Mouse (Mus musculus) testis, postnatal 14 days (tissue): Measurements from ENCODE around the gene Olfr592.
"Not testable (repeated sequence)": the region's sequence is repeated elsewhere in the genome, so short reads cannot be mapped to it uniquely, and the experiment has no call there.

Source experiments
- DNase-seq: peaks from one replicate; pipeline ENCODE4 v3.0.0; 2021; ENCODE audit warnings: low spot score

Gene Olfr592

DNA sequence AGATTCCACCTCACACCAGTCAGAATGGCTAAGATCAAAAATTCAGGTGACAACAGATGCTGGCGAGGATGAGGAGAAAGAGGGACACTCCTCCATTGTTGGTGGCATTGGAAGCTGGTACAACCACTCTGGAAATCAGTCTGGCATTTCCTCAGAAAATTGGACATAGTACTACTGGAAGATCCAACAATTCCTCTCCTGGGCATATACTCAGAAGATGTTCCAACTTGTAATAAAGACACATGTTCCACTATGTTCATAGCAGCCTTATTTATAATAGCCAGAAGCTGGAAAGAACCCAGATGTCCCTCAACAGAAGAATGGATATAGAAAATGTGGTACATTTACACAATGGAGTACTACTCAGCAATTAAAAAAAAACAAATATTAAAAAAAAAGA, at the start of gene Olfr592:
Gene Olfr592 (plus strand): TSS at position 301 of the 400 bp plus-strand sequence.
- not testable (repeated sequence) for DNase-seq

DNA sequence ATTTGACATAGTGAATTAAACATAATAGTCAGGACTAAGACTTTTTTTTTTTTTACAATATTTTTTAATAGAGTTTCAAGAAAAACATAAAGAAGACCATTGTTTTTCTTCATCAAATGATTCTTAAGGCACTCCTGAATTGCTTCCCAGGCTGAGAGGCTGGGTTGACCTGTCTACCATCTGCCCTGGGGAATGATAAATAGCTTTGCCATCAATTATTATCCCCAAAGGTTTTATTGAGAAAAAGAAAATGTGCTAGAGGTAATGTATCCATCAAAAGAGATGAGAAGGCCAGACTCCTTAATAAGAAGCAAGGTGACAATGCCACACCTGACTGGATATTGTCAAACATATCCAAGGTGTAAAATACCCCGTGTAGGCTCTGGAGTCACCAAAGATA, 44.0 kb upstream of the Olfr592 start, which contains the start of gene Olfr588-ps1:
Gene Olfr588-ps1 (plus strand): TSS at position 301 of the 400 bp plus-strand sequence.
- no peak for DNase-seq

DNA sequence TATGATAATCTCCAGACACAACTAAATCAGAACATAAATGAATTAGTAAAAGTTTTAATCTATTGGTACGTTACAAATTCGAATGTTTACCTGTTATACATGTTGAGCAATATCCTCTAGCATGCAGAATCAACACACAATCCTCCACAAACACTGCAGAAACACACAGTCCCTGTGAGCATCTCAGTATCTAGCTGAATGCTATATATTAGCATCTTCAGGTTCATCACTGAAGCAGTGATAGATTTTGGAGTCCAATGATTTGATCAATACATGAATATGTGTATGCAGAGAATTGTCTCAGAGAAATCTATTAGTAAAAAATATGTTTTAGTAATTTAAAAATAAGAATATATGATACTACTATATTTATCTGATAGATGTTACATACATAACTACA, 28.3 kb upstream of the Olfr592 start, which contains the start of gene Olfr589:
Gene Olfr589 (minus strand): TSS at position 101 of the 400 bp plus-strand sequence.
- DNase-seq = no peak

DNA sequence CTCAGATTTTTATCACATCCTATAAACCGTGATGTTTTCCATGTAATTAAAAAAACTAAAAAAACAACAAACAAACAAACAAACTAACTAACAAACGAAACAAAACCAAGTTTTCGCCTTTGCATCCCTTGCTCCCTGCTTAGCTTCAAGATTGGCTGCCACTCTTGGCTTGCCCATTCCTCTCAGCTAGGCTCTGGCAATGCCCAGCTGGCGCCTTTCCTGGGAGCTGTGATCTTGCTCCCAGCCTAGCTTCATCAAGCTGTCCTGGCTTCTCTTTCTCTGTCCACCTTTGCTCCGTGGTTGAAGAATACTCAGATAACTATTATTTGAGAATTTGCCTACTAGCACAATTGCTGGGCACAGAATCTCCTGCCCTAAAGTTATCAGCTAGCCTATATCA, 14.9 kb upstream of the Olfr592 start:
- no peak for DNase-seq

DNA sequence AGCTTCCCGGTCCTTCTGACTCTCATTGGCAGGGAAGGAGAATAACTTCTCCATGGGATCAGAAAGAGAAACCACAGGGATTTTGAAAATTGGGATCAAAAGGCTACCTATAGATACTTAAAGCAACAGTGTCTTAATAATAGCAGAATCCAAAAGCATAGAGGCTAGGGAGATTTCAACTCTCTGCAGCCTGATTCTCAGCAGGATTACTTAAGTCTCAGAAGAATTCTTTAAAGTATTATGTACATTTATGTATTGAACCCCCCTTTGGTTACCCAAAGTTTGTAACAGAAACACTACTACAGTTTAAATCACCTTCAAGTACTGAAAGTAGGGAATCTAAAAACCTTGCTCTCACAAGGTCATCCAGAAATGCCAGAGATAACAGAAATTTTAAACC, 6.4 kb upstream of the Olfr592 start, which contains the start of gene Olfr591:
Gene Olfr591 (minus strand): TSS at position 101 of the 400 bp plus-strand sequence.
- no peak for DNase-seq

DNA sequence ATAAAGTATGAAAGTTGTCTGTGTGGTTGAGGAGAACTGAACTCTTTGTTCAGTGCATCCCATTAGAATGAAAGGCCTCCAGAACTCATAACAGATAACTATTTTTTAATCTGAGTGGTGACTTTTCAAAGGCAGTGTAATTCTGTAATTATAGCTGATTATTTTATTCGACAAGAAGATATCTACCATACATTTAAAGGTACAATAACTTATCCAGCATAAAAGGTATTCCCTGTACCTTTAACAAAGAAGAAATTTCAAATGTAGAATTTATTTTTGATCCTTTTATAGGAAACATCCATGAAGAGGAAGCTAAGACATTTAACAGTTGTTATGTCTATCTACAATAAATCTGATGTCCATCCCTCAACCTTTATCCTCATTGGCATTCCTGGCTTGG, 27.0 kb downstream of the Olfr592 start, which contains the start of gene Olfr593:
Gene Olfr593 (plus strand): TSS at position 301 of the 400 bp plus-strand sequence.
- no peak for DNase-seq

DNA sequence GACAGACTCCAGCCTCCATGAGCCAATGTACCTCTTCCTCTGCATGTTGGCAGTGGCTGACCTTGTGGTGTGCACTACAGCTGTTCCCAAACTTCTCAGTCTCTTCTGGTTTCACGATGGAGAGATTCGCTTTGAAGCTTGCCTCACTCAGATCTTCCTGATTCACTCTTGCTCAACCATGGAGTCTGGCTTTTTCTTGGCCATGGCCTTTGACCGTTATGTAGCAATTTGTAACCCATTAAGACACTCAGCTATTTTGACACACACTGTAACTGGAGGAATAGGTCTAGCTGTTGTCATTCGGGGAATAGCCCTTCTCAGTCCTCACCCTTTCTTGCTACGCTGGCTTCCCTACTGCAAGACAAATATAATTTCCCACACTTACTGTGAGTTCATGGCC, 27.4 kb downstream of the Olfr592 start:
- DNase-seq = not testable (repeated sequence)

DNA sequence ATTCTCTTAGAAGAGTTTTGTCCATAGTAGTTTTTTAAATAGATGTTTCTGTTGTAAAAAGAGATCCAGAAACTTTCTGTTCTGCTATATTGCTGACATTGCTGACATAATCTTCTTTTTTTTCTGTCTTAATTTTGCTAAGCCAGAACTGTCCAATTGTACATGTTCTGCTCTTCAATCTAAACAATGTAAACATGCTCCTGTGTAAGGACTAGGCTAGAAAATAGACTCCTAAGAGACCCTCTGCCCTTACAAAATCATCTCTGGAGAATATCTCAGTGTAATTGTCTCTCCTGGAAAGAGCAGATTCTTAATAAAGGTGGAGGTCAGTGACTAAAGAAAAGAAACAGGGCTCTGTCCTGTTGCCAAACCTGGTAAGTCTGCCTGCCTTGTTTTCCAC, 32.1 kb downstream of the Olfr592 start, which contains the start of gene Olfr594:
Gene Olfr594 (plus strand): TSS at position 301 of the 400 bp plus-strand sequence.
- DNase-seq = no peak
